Mouse (Mus musculus) hindbrain, embryonic 11.5 days (tissue): ENCODE measurements around the gene Tspan5. TPM values are rescaled to one million over a fixed set of nuclear protein-coding genes. Genes with fewer than 3 reads are reported as not detected.

Experiments
- ATAC-seq: fragments of 200-750 bp; cut with Nextera tagmentation; 2 replicates; pipeline ENCODE4 v1.8.0; 2017; ENCODE audit warnings: mild to moderate bottlenecking, moderate TSS enrichment, moderate library complexity; ENCODE audit not compliant: low FRiP score
- DNase-seq: peaks from one replicate; pipeline ENCODE4 v3.0.0-alpha.2; 2015; ENCODE audit warnings: low spot score
- H3K27ac ChIP-seq: fragments of 300-500 bp; sonication (generic); 2 replicates; pipeline ENCODE4 v1.5.1; 2014; ENCODE audit warnings: mild to moderate bottlenecking, low read depth, low read length
- H3K27me3 ChIP-seq: fragments of 300-500 bp; sonication (generic); 2 replicates; pipeline ENCODE4 v1.6.1; 2014; ENCODE audit warnings: mild to moderate bottlenecking, low read length, moderate library complexity, mixed read lengths; ENCODE audit not compliant: control insufficient read depth, insufficient read depth
- H3K36me3 ChIP-seq: fragments of 300-500 bp; sonication (generic); 2 replicates; pipeline ENCODE4 v1.6.1; 2014; ENCODE audit warnings: mild to moderate bottlenecking, low read length, moderate library complexity, mixed read lengths; ENCODE audit not compliant: control insufficient read depth, insufficient read depth
- H3K4me1 ChIP-seq: fragments of 300-500 bp; sonication (generic); replicated peaks from 2 replicates; pipeline ENCODE4 v1.6.1; 2014; ENCODE audit warnings: low read length, mixed read lengths; ENCODE audit not compliant: control insufficient read depth, insufficient read depth
- H3K4me2 ChIP-seq: fragments of 300-500 bp; sonication (generic); replicated peaks from 2 replicates; pipeline ENCODE4 v1.6.1; 2014; ENCODE audit warnings: mild to moderate bottlenecking, low read depth, low read length
- H3K4me3 ChIP-seq: fragments of 300-500 bp; sonication (generic); 2 replicates; pipeline ENCODE4 v1.5.1; 2014; ENCODE audit warnings: low read depth, low read length
- H3K9ac ChIP-seq: fragments of 300-500 bp; sonication (generic); 2 replicates; pipeline ENCODE4 v1.6.1; 2014; ENCODE audit warnings: low read depth, low read length
- H3K9me3 ChIP-seq: fragments of 300-500 bp; sonication (generic); 2 replicates; pipeline ENCODE4 v1.6.1; 2016; ENCODE audit warnings: low read length; ENCODE audit not compliant: control insufficient read depth
- WGBS: fragments of 180-500 bp; shearing (Covaris S2); extraction: QIAGEN DNeasy Blood & Tissue Kit; methylation state at CpG from one replicate; pipeline ENCODE4 v1.1.7; 2014; 5-methylcytosine and 5-hydroxymethylcytosine counted together
- polyA plus RNA-seq: library from polyadenylated mRNA; unstranded; fragments of >200 nt; fragmentation: Nextera tagmentation; extraction: Ambion mirVana; gene quantifications from 2 replicates; pipeline ENCODE4 v1.2.1, GENCODE M21; 2014

The Tspan5 gene
- polyA plus RNA-seq: 51.0 and 64.9 TPM in 2 replicates

DNA sequence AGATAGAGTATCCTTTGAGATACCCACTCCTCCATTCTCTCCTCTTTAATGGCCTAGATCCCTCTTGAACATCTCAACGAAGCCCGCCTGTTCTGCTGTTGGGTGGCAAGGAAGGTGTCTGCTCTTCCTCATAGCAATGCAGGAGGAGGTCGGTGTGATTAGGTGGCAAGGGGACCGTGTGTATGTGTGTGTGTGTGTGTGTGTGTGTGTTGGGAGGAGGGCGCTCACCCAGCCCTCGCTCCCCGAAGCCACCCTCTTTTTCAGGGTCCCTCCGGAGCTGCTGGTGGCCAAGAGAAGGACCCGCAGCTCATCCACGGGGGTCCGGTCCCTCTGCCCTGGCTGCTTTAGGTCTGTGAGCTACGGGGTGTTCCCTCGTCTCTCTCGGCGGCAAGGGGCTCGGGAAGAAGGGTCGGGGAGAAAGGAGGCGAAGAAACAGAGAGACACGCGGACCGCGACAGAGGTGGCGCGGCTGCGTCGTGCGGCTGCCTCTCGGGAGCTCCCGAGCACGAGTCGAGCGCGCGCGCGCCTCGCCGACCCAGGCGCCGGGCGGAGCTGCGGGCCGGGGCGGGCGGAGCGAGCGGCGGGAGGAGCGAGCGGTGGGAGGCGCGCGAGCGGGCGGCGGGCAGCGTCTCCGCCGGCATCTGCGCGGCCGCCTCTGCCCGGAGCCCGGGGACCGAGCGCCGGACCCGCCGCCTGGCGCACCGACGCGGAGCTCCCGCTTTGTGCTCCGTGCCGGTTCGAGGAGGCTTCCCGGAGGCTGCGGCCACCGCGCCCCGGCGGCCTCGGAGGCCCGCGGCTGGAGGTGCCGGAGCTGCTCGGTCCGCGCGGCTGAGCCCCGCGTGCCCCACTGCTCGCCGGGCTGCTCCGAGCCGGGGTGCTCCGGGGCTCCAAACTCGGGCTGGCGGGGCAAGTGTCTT, at the start of gene Tspan5:
TSS of gene Tspan5 (plus strand) at position 547 of the 917 bp plus-strand sequence.
- no peaks in the 10 kb centered on the region for H3K36me3 ChIP-seq
- H3K27me3 ChIP-seq: 0 out of 2 replicates have a peak, but pooled peaks cover 2% of the 10 kb centered on the region
- H3K9me3 ChIP-seq: no peaks in the 10 kb centered on the region
- no peaks in the 10 kb centered on the region for H3K4me1 ChIP-seq
- DNase-seq: peak; percentile 88
- H3K4me3 ChIP-seq: peak within 1 kb of the TSS; percentile 84
- under 1% methylated on average over 68 of the region's 100 CpGs for WGBS
- peak within 1 kb of the TSS; percentile 86 for H3K4me2 ChIP-seq
- peak within 1 kb of the TSS; percentile 95 for H3K9ac ChIP-seq
- H3K27ac ChIP-seq: peak within 1 kb of the TSS; percentile 87
- peak; percentile 81 for ATAC-seq

DNA sequence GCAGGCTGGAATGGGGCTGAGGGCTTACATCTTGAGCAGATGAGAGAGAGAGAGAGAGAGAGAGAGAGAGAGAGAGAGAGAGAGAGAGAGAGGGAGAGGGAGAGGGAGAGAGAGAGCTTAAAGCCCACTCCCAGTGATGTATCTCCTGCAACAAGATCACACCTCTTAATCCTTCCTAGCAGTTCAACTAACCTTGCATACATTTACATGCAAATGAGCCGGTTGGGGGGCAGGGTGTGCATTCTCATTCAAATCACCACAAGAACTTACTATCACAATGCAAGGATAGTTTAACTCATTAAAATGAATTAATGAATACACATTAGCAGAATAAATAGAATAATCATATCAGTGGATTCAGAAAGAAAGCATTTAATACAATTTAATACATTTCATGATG, 49.7 kb upstream of the Tspan5 start:
- ATAC-seq: no peak
- WGBS: 33% methylated on average over 1 of the region's 1 CpGs
- Histone ChIP-seq H3K4me2 (no peak overlapping the region), H3K27me3 (no peaks in the 10 kb centered on the region), H3K27ac (no peak overlapping the region), H3K9ac (no peak overlapping the region), H3K9me3 (no peaks in the 10 kb centered on the region), H3K4me1 (no peaks in the 10 kb centered on the region), H3K36me3 (no peaks in the 10 kb centered on the region), H3K4me3 (no peak overlapping the region)
- no peak for DNase-seq

DNA sequence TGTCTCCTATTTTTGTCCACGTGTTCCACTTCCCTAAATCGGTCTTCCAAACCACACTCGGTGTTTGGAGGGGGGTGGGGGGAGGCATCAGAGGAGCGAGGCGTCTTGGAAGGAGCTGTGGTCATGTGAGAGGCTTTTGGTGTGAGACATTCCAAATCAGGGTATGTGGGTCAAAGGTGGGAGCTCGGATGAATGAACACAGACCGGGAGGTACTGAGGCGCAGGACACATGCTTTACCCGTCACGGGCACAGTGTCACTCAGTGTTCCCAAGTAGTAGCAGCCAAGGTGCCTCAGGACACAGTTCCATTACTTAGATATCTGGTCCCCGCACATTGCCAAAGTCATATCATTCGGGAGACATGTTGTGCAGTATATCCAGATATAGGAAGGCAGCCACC, 38.6 kb upstream of the Tspan5 start:
- Histone ChIP-seq H3K4me1 (no peaks in the 10 kb centered on the region; the same call in 1 of the 2 replicates), H3K27me3 (no peaks in the 10 kb centered on the region), H3K9me3 (no peaks in the 10 kb centered on the region), H3K9ac (no peak overlapping the region), H3K36me3 (no peaks in the 10 kb centered on the region), H3K4me3 (no peak overlapping the region), H3K4me2 (no peak overlapping the region), H3K27ac (no peak overlapping the region)
- no peak for DNase-seq
- ATAC-seq: no peak
- whole genome bisulfite sequencing: 77% methylated on average over 12 of the region's 12 CpGs

DNA sequence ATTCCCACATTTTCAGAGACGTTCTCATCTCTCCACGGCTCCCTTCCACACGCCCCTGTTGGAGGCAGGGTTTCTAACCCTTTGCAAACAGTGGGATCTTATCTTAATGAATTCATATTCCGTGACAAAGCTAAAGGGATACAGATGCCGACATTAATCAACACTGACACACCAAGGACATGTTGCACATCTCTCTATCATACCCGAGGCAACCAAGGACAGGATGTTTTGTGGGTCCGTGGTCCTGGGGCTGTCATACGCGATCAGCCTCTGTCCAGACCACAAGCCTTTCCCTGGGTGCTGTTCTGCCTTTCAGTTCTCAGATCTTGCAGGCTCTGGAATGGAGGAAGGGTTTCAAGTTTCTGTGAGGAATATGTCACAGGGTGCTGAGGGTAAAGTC, 37.5 kb upstream of the Tspan5 start:
- no peak overlapping the region for H3K4me3 ChIP-seq
- 80% methylated on average over 9 of the region's 9 CpGs for WGBS
- ATAC-seq: no peak

DNA sequence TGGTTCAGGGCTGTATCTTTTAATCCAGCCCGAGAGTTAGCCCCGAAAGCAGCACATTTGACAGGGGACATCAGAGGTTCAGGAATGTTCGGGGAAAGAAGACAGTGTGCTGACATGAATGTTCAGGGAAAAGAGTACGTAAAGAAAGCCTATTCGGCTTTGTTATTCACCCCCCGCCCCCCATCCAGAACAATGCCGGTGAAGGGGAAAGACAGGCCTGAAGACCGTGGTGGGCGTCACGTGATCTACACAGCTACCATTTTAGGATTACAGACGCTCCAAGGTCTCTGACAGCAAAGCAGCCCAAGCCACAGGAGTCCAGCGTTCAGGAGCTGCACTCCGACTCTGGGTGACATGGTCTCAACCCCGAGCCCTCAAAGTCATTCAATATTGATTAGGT, 36.1 kb upstream of the Tspan5 start:
- 52% methylated on average over 14 of the region's 14 CpGs for WGBS
- H3K27ac ChIP-seq: no peak overlapping the region

More for the DNA sequence above, 37.5 kb upstream of the Tspan5 start:
- Histone ChIP-seq H3K9me3 (no peaks in the 10 kb centered on the region), H3K4me1 (no peaks in the 10 kb centered on the region; the same call in 1 of the 2 replicates), H3K9ac (no peak overlapping the region), H3K27ac (no peak overlapping the region), H3K4me2 (no peak overlapping the region), H3K27me3 (no peaks in the 10 kb centered on the region), H3K36me3 (no peaks in the 10 kb centered on the region)
- no peak for DNase-seq

DNA sequence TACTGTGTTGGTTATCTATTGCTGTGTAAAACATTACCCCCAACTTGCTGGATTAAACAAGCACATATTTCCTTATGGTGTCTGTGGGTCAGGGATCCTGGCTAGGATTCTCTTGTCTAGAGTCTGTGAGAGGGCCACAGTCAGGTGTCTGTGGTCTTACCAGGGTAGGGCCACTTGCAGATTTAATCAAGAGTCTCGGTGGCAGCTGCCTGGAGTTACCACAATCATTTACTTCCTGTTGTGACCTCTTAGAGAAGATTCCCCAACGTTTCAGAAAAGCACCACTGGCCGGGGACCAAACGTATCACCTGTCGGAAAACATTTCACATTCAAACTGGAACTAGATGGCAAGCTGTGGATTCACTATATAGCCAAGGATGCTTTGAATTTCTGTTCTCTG, 32.8 kb upstream of the Tspan5 start:
- WGBS: 78% methylated on average over 5 of the region's 5 CpGs
- H3K27me3 ChIP-seq: no peaks in the 10 kb centered on the region
- no peaks in the 10 kb centered on the region for H3K9me3 ChIP-seq
- no peaks in the 10 kb centered on the region; the same call in 1 of the 2 replicates for H3K4me1 ChIP-seq
- DNase-seq (no peak), ATAC-seq (no peak)
- H3K27ac ChIP-seq: no peak overlapping the region
- no peak overlapping the region for H3K4me3 ChIP-seq
- no peak overlapping the region for H3K9ac ChIP-seq
- H3K36me3 ChIP-seq: no peaks in the 10 kb centered on the region
- H3K4me2 ChIP-seq: no peak overlapping the region

More for the DNA sequence above, 36.1 kb upstream of the Tspan5 start:
- Histone ChIP-seq H3K9ac (no peak overlapping the region), H3K9me3 (no peaks in the 10 kb centered on the region), H3K4me1 (no peaks in the 10 kb centered on the region; the same call in 1 of the 2 replicates), H3K4me2 (0 out of 2 replicates have a peak overlapping the region, but pooled peaks have one; percentile 3), H3K27me3 (no peaks in the 10 kb centered on the region), H3K4me3 (no peak overlapping the region), H3K36me3 (no peaks in the 10 kb centered on the region)
- DNase-seq (peak; percentile 23), ATAC-seq (peak; percentile 56; the same call in 1 of the 2 replicates)

DNA sequence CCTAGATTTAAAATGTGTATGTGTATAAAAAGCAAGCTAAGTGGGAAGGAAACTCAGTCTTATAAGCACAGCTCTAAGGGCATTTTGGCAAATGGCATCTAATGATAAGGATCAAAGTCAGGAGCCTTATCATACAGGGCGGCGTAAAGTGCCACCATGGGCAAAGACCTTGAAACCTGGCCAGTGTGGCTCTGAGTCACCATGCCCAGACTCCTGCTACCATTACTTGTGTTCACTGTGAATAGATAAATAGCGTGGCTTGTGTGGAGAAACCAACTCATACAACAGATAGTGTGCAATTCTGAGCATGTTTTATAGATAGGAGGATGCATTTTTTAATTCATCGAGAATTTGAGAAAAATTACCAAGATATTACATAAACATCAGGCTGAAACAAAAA, 30.0 kb upstream of the Tspan5 start:
- WGBS: 90% methylated on average over 4 of the region's 4 CpGs
- no peak for DNase-seq

DNA sequence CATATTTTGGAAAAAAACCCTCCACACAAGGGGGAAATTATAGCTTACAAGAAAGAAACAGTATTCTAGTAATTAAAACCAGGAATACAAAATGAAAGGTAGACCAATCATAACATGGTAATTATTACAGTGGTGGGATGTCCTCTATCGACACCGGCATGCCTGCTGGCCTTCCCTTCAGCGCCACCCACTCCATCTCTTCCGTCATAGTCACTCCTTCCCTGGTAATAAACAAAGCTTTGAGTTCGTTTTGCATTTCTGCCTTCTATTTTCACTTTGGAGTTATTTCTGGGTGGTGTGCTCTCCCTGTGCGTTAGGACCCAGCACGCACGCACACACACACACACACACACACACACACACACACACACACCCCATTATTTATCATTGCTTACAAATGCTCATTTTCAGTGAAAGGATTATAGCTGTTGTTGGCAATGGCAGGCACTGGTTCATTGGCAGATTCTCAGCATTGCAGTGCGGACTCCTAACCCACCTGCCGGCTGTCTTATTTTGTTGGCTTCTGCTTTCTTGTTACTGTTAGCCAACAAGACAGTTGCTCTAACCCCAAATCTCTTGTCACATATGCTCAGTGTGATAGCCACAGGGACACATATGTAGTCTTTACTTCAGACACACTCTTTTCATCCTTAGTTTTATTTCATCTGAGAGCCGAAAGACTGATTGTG, 29.4 kb upstream of the Tspan5 start:
- Histone ChIP-seq H3K4me1 (no peaks in the 10 kb centered on the region), H3K27me3 (no peaks in the 10 kb centered on the region), H3K9me3 (no peaks in the 10 kb centered on the region), H3K36me3 (no peaks in the 10 kb centered on the region), H3K4me3 (no peak overlapping the region), H3K9ac (no peak overlapping the region), H3K27ac (no peak overlapping the region), H3K4me2 (no peak overlapping the region)
- no peak for DNase-seq
- WGBS: 89% methylated on average over 11 of the region's 11 CpGs
- ATAC-seq: no peak

More for the DNA sequence above, 30.0 kb upstream of the Tspan5 start:
- Histone ChIP-seq H3K4me3 (no peak overlapping the region), H3K9ac (no peak overlapping the region), H3K27ac (no peak overlapping the region), H3K36me3 (no peaks in the 10 kb centered on the region), H3K4me1 (no peaks in the 10 kb centered on the region), H3K9me3 (no peaks in the 10 kb centered on the region), H3K27me3 (no peaks in the 10 kb centered on the region), H3K4me2 (no peak overlapping the region)
- no peak for ATAC-seq
